Mouse (Mus musculus): ENCODE measurements around the gene C2cd2l.

GRCm38 (mm10) chr9:44314910-44315309 is 5.2 kb downstream of the C2cd2l start:
- TF ChIP-seq CTCF (IDR thresholded peaks at IDR 0.05; ENCODE audit: insufficient read depth, low read length) = no peak
- no peak for TF ChIP-seq POLR2A (IDR thresholded peaks at IDR 0.05; ENCODE audit: borderline replicate concordance, extremely low read depth, low read depth, low read length)

Measured in lung, adult 2 months (tissue).